Mouse (Mus musculus) kidney, adult 2 months (tissue): Measurements from ENCODE around the gene Steap1. TPM values are rescaled to one million over a fixed set of nuclear protein-coding genes. Genes with fewer than 3 reads are reported as not detected.

ENCODE experiments used
- DNase-seq: peaks from one replicate; pipeline ENCODE4 v3.0.0; 2021
- H3K27ac ChIP-seq: fragments of 200-500 bp; 2 replicates; pipeline ENCODE4 v1.5.1; 2012; ENCODE audit warnings: low read depth, low read length, control low read depth, inconsistent platforms; ENCODE audit not compliant: insufficient read depth
- H3K27me3 ChIP-seq: fragments of 200-500 bp; replicated peaks from 2 replicates; pipeline ENCODE4 v1.6.1; 2012; ENCODE audit warnings: mild to moderate bottlenecking, moderate library complexity, low read length, inconsistent platforms; ENCODE audit not compliant: control insufficient read depth, insufficient read depth
- H3K36me3 ChIP-seq: fragments of 200-500 bp; 2 replicates; pipeline ENCODE4 v1.6.1; 2012; ENCODE audit warnings: mild to moderate bottlenecking, moderate library complexity, low read length, inconsistent platforms; ENCODE audit not compliant: control insufficient read depth, insufficient read depth
- H3K4me1 ChIP-seq: fragments of 200-500 bp; 2 replicates; pipeline ENCODE4 v1.6.1; 2011; ENCODE audit warnings: low read length; ENCODE audit not compliant: control insufficient read depth, insufficient read depth
- H3K4me3 ChIP-seq: fragments of 200-500 bp; 2 replicates; pipeline ENCODE4 v1.5.1; 2011; ENCODE audit warnings: mild to moderate bottlenecking, low read depth, low read length, control low read depth; ENCODE audit not compliant: insufficient read depth
- CTCF ChIP-seq: fragments of 200-500 bp; conservative IDR thresholded peaks from 2 replicates; pipeline ENCODE4 v1.5.1; 2011; ENCODE audit warnings: low read depth, mild to moderate bottlenecking, control low read depth, low read length, moderate library complexity, mixed read lengths; ENCODE audit not compliant: insufficient read depth, insufficient read length
- POLR2A ChIP-seq: fragments of 200-500 bp; IDR thresholded peaks from one replicate; pipeline ENCODE4 v1.6.1; 2011; ENCODE audit warnings: low read depth, low read length, control low read depth
- WGBS: fragments of 180-500 bp; shearing (Covaris S2); methylation state at CpG from one replicate; pipeline ENCODE4 v1.1.7; 2018; 5-methylcytosine and 5-hydroxymethylcytosine counted together
- polyA plus RNA-seq: library from polyadenylated mRNA; depleted of rRNA; stranded (reverse); fragments of >200 nt; gene quantifications from 2 replicates; pipeline ENCODE4 v1.2.3, GENCODE M21; 2012; rRNA removed

The Steap1 gene
- polyA plus RNA-seq, 1 experiment = 6.4 TPM

- TF ChIP-seq POLR2A = no peak
- TF ChIP-seq CTCF = no peak
- 0% methylated on average over 1 of the region's 1 CpGs for WGBS
- peak; percentile 17 for DNase-seq
- Histone ChIP-seq H3K27me3 (no peaks in the 10 kb centered on the region), H3K27ac (no peak overlapping the region), H3K36me3 (no peaks in the 10 kb centered on the region; the same call in 1 of the 2 replicates), H3K4me3 (no peak overlapping the region), H3K4me1 (peaks cover 28% of the 10 kb centered on the region; the same call in 1 of the 2 replicates)
Observed at GRCm38 (mm10) chr5:5686973-5687372, 62.2 kb downstream of the Steap1 start.

Other genes starting within 250 kb of the Steap1 start
- 63.4 and 72.4 TPM in 2 replicates for gene Cldn12, start 234.4 kb downstream of the Steap1 start, polyA plus RNA-seq
- gene Gtpbp10, start 189.8 kb downstream of the Steap1 start, polyA plus RNA-seq = 4.7 and 6.6 TPM in 2 replicates
- gene Gm8773, start 175.5 kb downstream of the Steap1 start, polyA plus RNA-seq = 0.25 TPM in 1 of 2 replicates, not detected in the other
- 3.8 and 4.5 TPM in 2 replicates for gene Cfap69, start 85.1 kb downstream of the Steap1 start, polyA plus RNA-seq
- 71.7 and 76.1 TPM in 2 replicates for gene Steap2, start 54.7 kb downstream of the Steap1 start, polyA plus RNA-seq